Mouse (Mus musculus): ENCODE results near the gene Tmcc2.

- no peak for TF ChIP-seq CTCF (conservative IDR thresholded peaks at IDR 0.05; ENCODE audit: insufficient read depth, insufficient read length, low read depth, low read length)
- no peak for TF ChIP-seq POLR2A (IDR thresholded peaks at IDR 0.05; ENCODE audit: low read depth, low read length)
These were observed 45.4 kb upstream of the Tmcc2 start for GRCm38 (mm10) chr1:132436320-132436958.

Data from kidney, adult 2 months (tissue).